Mouse (Mus musculus): ENCODE measurements around the gene Inpp5a.

DNA sequence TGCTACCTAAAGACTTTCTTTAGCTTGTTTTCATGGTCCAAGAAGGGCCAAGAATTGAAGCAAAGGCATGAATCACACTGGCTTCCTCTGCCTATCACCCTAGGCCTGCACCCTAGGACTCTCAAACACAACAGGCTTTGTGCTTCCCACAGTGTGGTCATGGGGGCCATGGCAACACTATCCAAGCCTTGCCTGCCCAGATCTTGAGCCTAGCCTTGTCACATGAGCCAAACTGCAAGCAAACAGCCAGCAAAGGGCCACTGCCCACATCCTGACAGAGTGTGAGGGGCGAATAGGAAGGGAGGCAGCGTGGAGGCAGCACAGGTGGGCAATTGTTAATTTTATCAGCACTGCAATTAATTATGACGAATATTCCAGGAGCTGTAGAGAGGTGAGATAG is 183.8 kb downstream of the Inpp5a start:
- TF ChIP-seq CTCF (IDR thresholded peaks at IDR 0.05; ENCODE audit: low read depth) (no peak), EP300 (IDR thresholded peaks at IDR 0.05; ENCODE audit: low read depth) (no peak)

Measured in heart, postnatal 0 days (tissue).